Mouse (Mus musculus) neural tube, embryonic 12.5 days (tissue): Measurements from ENCODE around the gene Nsmce4a. TPM values are rescaled to one million over a fixed set of nuclear protein-coding genes. Genes with fewer than 3 reads are reported as not detected.

ENCODE experiments used
- ATAC-seq: fragments of 200-750 bp; cut with Nextera tagmentation; 2 replicates; pipeline ENCODE4 v1.8.0; 2017; ENCODE audit warnings: low read depth, mild to moderate bottlenecking, moderate TSS enrichment, moderate library complexity; ENCODE audit not compliant: low FRiP score
- H3K27ac ChIP-seq: fragments of 300-500 bp; sonication (generic); 2 replicates; pipeline ENCODE4 v1.5.1; 2016
- H3K27me3 ChIP-seq: fragments of 300-500 bp; sonication (generic); replicated peaks from 2 replicates; pipeline ENCODE4 v1.6.1; 2016; ENCODE audit warnings: mild to moderate bottlenecking
- H3K36me3 ChIP-seq: fragments of 300-500 bp; sonication (generic); 2 replicates; pipeline ENCODE4 v1.6.1; 2016; ENCODE audit warnings: mild to moderate bottlenecking
- H3K4me1 ChIP-seq: fragments of 300-500 bp; sonication (generic); 2 replicates; pipeline ENCODE4 v1.6.1; 2016
- H3K4me2 ChIP-seq: fragments of 300-500 bp; sonication (generic); replicated peaks from 2 replicates; pipeline ENCODE4 v1.6.1; 2016; ENCODE audit warnings: mild to moderate bottlenecking
- H3K4me3 ChIP-seq: fragments of 300-500 bp; sonication (generic); 2 replicates; pipeline ENCODE4 v1.5.1; 2016
- H3K9ac ChIP-seq: fragments of 300-500 bp; sonication (generic); 2 replicates; pipeline ENCODE4 v1.6.1; 2016; ENCODE audit warnings: mild to moderate bottlenecking
- H3K9me3 ChIP-seq: fragments of 300-500 bp; sonication (generic); 2 replicates; pipeline ENCODE4 v1.6.1; 2016; ENCODE audit warnings: mild to moderate bottlenecking
- WGBS: fragments of 180-500 bp; shearing (Covaris S2); methylation state at CpG from one replicate; pipeline ENCODE4 v1.1.7; 2016; 5-methylcytosine and 5-hydroxymethylcytosine counted together
- polyA plus RNA-seq: library from polyadenylated mRNA; unstranded; fragments of >200 nt; fragmentation: Nextera tagmentation; extraction: Ambion mirVana; gene quantifications from 2 replicates; pipeline ENCODE4 v1.2.1, GENCODE M21; 2016

Gene Nsmce4a
- polyA plus RNA-seq, 1 experiment from 2014 or later, result 143 TPM

DNA sequence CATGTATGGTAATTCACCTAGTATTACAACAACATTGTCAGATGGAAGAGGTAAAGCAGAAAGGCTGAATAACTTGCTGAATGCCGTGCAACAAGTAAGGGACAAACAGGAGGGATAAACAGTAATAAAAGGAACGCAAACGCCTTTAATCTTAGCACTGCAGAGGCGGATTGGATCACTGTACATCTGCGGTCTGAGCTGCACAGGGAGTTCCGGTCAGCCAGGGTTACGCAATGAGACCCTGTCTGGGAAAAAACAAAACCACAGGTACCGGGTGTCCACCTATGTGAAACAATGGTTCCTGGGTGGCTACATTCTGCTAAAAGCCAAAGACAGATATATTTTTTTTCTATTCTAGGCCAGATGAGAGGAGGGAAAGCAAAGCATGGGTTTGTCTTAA, 49.5 kb downstream of the Nsmce4a start:
- Histone ChIP-seq H3K9ac (no peak overlapping the region), H3K9me3 (no peaks in the 10 kb centered on the region), H3K4me1 (peaks cover 8% of the 10 kb centered on the region), H3K27me3 (no peaks in the 10 kb centered on the region), H3K4me3 (no peak overlapping the region), H3K27ac (no peak overlapping the region), H3K36me3 (0 out of 2 replicates have a peak, but pooled peaks cover 4% of the 10 kb centered on the region), H3K4me2 (no peak overlapping the region)
- no peak for ATAC-seq
- 95% methylated on average over 8 of the region's 8 CpGs for WGBS

DNA sequence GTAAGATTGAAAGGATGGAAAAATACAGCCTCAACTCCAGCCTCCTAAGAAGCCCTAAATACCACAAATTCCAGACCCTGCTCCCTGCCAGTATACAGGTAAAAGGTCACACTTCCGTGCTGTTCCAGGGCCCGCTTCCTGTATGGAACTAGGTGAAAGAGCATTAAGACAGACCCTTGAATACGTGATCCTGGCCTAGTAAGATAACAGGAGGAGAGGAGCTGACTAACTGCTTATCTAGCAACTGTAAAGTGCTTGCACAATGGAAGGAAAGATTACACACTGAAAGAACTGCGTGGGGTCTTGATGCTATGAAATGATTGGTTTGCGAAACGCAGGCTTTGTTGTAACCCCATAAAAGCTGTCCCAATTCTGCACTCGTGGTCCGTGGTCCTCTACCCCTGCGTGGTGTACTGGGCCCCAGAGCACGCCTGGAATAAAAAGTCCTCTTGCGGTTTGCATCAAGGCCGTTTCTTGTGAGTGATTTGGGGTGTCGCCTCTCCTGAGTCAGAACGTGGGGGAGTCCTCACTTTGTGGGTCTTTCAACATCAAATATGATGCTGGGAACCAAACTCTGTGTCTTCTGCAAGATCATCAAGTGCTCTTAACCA, 52.0 kb downstream of the Nsmce4a start:
- Histone ChIP-seq H3K27me3 (no peaks in the 10 kb centered on the region), H3K4me2 (0 out of 2 replicates have a peak overlapping the region, but pooled peaks have one; percentile 73), H3K9ac (no peak overlapping the region), H3K9me3 (no peaks in the 10 kb centered on the region), H3K27ac (no peak overlapping the region), H3K4me1 (peaks cover 20% of the 10 kb centered on the region), H3K4me3 (no peak overlapping the region), H3K36me3 (no peaks in the 10 kb centered on the region)
- no peak for ATAC-seq
- WGBS, result 89% methylated on average over 14 of the region's 14 CpGs

DNA sequence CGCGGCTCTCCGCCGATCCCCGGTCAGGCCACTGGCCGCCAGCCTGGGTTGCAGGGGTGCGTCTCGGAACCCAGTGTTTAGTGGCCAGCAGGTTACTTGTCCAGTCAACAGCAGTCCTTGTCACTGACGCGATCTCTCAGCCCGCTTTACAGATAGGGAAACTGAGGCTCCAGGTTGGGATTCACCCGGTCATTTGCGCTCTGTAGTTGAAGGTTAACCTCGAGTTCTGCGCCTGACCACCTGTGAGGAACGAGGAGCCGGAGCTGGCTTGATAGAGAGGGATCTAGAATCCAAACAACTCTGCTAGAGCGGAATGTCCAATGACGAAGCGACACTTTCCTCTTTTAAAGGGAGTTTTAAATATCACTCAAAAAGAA, 52.9 kb downstream of the Nsmce4a start, which contains the start of gene Ate1:
Gene Ate1 (minus strand): TSS at position 321 of the 377 bp plus-strand sequence.
- H3K36me3 ChIP-seq, result no peaks in the 10 kb centered on the region; the same call in 1 of the 2 replicates
- H3K4me2 ChIP-seq, result peak within 1 kb of the TSS; percentile 73
- H3K4me3 ChIP-seq, result peak within 1 kb of the TSS; percentile 80
- no peaks in the 10 kb centered on the region for H3K9me3 ChIP-seq
- WGBS, result 22% methylated on average over 20 of the region's 20 CpGs
- no peaks in the 10 kb centered on the region for H3K27me3 ChIP-seq
- H3K4me1 ChIP-seq, result peaks cover 20% of the 10 kb centered on the region
- ATAC-seq, result no peak
- H3K9ac ChIP-seq, result peak within 1 kb of the TSS; percentile 89
- H3K27ac ChIP-seq, result peak within 1 kb of the TSS; percentile 91

DNA sequence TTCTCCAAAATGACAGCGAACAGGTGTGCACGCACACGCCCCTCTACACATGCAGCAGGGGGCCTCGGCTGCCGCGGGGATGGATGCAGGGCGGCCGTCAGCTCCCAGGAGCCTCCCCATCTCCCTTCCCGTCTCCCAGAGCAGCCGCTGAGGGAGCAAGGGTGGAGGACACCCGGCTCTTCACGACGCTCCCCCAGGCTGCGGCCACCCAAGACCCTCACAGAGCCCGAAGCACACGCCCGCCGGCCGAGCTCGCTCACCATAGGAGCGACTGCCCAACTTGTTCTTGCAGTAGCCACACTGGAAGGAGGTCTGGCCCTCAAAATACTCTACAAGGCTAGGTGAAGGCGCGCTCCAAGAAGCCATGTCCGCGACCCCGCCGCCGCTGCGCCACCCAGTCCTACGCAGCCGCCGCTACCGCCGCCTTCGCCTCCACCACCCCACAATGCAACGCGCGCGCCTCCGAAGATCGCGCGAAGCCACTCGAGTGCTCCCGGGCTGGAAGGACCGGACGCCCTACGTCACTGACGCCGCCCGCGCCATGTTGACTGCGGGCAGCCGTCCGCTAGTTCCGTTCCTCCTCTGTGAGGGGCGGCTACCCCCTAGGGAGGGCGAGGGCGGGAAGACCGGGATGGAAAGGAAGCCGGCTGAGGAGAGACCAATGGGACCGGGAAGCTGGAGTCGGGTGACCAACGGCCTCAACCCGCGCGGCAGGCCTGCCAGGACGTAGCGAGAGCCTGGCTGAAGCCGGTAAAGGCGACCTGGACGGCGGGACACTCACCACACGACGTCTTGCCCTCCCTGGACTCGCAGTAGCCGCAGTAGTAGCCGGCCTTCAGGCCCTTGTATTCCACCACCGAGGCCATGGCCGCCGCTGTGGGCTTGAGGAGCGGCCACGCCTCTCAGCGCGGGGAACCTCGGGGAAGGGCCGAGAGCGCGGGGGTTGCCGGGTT, 53.5 kb downstream of the Nsmce4a start:
- Histone ChIP-seq H3K36me3 (no peaks in the 10 kb centered on the region; the same call in 1 of the 2 replicates), H3K27ac (peak overlapping the region; percentile 91), H3K4me2 (peak overlapping the region; percentile 73), H3K9ac (peak overlapping the region; percentile 89), H3K4me3 (peak overlapping the region; percentile 80), H3K27me3 (no peaks in the 10 kb centered on the region), H3K4me1 (peaks cover 20% of the 10 kb centered on the region), H3K9me3 (no peaks in the 10 kb centered on the region)
- WGBS, result under 1% methylated on average over 90 of the region's 90 CpGs
- ATAC-seq, result peak; percentile 97

DNA sequence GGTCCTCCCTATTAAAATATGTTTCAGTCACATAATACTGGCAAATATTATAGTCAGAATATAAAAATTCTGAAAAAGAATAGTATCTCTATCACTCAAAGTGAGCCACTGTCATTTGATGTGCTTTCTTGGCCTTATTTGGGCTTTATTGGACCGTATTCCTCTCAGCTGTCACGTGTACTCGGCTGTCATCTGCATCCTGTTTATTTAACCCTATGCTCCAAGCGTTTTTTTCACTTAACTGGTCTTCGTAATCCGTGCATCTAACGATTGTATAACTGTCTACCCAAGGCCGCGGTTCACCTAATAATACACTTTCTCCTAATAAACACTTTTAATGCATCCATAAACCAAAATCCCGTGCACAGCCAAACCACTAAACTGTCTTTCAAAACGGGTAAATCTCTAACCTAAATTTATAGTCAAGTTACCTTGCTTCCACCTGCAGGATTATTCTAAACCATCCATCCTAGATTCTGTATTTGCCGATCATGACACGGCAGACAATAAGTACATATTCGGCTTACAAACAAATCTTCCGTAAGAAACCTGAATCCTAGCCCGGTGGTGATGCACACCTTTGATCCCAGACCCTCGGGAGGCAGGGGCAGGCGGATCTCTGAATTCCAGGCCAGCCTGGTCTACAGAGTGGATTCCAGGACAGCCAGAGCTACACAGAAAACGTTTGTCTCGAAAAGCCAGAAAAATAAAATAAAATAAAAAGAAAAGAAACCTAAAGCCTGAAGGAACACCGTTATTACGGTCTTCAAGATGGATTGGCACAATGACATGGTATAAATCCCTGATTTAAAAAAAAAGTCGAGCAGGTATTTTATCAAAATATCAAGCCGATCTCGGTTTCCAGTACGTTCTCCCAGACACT, 54.5 kb downstream of the Nsmce4a start:
- H3K27ac ChIP-seq, result peak overlapping the region; percentile 77; the same call in 1 of the 2 replicates
- no peaks in the 10 kb centered on the region for H3K27me3 ChIP-seq
- no peaks in the 10 kb centered on the region for H3K9me3 ChIP-seq
- 48% methylated on average over 26 of the region's 26 CpGs for WGBS
- peaks cover 20% of the 10 kb centered on the region for H3K4me1 ChIP-seq
- peak overlapping the region; percentile 80 for H3K4me3 ChIP-seq
- peaks cover 2% of the 10 kb centered on the region for H3K36me3 ChIP-seq
- no peak for ATAC-seq
- peak overlapping the region; percentile 89 for H3K9ac ChIP-seq
- peak overlapping the region; percentile 73 for H3K4me2 ChIP-seq

DNA sequence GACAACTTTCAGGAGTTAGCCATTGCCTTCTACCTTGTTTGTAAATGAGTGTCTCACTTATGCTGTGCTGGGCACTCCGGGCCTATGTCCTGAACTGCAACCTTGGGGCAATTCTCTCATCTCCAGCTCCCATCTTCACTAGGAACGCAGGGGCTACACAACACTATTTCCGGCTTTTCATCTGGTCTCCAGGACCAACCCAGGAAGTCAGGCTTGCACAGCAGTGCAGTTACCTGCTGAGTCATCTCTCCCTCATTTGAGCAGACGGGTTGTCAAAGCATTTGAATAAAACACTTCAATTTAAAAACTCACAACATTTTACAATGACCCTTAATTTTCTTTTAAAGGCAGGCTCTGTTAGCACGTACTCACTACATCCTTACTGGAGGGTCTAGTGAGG, 62.7 kb downstream of the Nsmce4a start:
- Histone ChIP-seq H3K9ac (no peak overlapping the region), H3K4me2 (no peak overlapping the region), H3K4me1 (no peaks in the 10 kb centered on the region), H3K36me3 (peaks cover 49% of the 10 kb centered on the region), H3K9me3 (no peaks in the 10 kb centered on the region), H3K27me3 (no peaks in the 10 kb centered on the region), H3K4me3 (no peak overlapping the region), H3K27ac (no peak overlapping the region)
- no peak for ATAC-seq
- WGBS, result 95% methylated on average over 5 of the region's 5 CpGs

DNA sequence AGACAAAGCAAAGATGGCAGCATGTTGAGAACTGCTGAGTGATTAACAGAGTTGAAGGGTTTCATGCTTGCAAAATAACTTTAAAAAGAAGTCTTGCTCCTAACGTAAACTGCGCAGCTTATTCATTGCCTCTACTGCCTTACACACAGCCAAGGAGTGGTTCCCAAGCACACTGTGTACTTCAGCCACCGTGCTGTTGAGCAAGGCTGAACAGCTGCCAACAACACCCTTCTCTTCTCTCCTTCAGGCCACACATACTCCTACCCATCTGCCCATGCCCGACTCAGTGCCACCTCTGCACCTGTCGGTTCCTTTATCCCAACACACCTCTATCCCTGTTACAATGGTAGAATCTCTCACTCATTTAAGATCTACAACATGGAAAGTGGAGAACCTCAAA, 69.9 kb downstream of the Nsmce4a start:
- H3K27me3 ChIP-seq, result no peaks in the 10 kb centered on the region

DNA sequence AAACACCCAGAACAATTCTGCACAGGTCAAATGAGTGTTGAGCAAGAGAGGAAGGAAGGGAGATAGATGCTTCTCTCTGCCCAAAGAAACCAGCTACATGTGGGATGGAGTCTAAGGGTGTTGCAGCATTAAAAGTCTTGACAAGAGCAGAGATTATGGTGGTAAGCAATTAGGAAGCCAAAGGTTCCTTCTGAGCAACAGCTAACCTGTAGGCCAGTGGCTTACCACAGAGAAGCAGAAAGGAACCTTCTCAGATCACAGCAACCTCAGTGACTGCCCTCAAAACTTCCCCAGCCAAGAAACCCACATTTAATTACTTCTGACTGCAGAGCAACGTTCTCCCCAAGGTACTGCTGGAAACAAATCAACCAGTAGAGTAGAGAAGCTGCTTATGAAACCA, 71.4 kb downstream of the Nsmce4a start:
- Histone ChIP-seq H3K27ac (no peak overlapping the region), H3K4me2 (no peak overlapping the region), H3K4me3 (no peak overlapping the region), H3K4me1 (no peaks in the 10 kb centered on the region), H3K27me3 (no peaks in the 10 kb centered on the region), H3K9me3 (no peaks in the 10 kb centered on the region), H3K9ac (no peak overlapping the region), H3K36me3 (peaks cover 43% of the 10 kb centered on the region)
- WGBS, result 81% methylated on average over 1 of the region's 1 CpGs
- no peak for ATAC-seq

More for the DNA sequence above, 69.9 kb downstream of the Nsmce4a start:
- WGBS, result 93% methylated on average over 5 of the region's 5 CpGs
- Histone ChIP-seq H3K4me2 (no peak overlapping the region), H3K4me3 (no peak overlapping the region), H3K27ac (no peak overlapping the region), H3K4me1 (no peaks in the 10 kb centered on the region), H3K36me3 (peaks cover 55% of the 10 kb centered on the region), H3K9ac (no peak overlapping the region), H3K9me3 (no peaks in the 10 kb centered on the region)
- ATAC-seq, result no peak

DNA sequence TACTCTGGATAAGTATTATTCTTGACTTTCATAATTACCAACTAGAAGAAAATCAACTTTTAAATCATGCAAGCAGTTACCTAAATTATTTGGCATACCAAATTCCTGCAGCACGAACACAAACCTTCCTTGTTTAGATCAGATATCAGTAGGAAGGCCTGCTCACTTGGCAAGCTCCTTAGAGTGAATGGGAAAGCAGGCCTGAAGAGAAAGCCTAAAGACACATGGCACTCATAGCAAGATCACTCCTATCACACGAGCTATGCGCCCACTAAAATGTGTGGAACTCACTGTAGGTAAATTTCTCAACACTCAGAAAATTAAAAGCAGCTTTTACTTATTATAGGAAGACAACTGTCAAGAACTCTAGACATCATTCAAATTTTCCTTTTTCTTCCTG, 79.6 kb downstream of the Nsmce4a start:
- no peak overlapping the region for H3K4me2 ChIP-seq
- H3K36me3 ChIP-seq, result no peaks in the 10 kb centered on the region
- H3K27ac ChIP-seq, result no peak overlapping the region
- H3K9me3 ChIP-seq, result no peaks in the 10 kb centered on the region
- no peaks in the 10 kb centered on the region for H3K27me3 ChIP-seq
- no peak overlapping the region for H3K4me3 ChIP-seq
- no peak overlapping the region for H3K9ac ChIP-seq
- 95% methylated on average over 3 of the region's 3 CpGs for WGBS
- ATAC-seq, result no peak
- no peaks in the 10 kb centered on the region; the same call in 1 of the 2 replicates for H3K4me1 ChIP-seq

DNA sequence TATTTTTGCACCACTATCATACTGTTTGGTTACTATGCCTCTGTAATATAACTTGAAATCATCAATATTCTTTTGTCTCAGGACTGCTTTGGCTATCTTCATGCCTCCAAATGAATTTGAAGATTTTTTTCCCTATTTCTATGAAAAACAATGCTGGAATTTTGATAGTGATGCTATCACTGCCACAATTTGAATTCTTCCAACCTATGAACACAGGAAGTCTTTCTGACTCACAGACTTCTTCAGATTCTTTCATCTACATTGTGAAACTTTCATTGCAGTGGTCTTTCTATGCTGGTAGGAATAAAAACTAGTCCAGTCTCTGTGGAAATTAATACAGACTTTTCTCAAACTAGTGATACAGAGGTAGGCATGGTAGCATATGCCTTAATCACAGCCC, 80.9 kb downstream of the Nsmce4a start:
- Histone ChIP-seq H3K27me3 (no peaks in the 10 kb centered on the region), H3K4me1 (no peaks in the 10 kb centered on the region; the same call in 1 of the 2 replicates), H3K27ac (no peak overlapping the region), H3K9me3 (no peaks in the 10 kb centered on the region), H3K4me2 (no peak overlapping the region), H3K4me3 (no peak overlapping the region), H3K9ac (no peak overlapping the region), H3K36me3 (peaks cover 6% of the 10 kb centered on the region; the same call in 1 of the 2 replicates)
- no peak for ATAC-seq
